Mouse (Mus musculus) forelimb bud, embryonic 11.5 days (tissue): Measurements from ENCODE around the gene Dpf1.

Source experiments
- DNase-seq: peaks from one replicate; pipeline ENCODE4 v3.0.0-alpha.2; 2012; ENCODE audit warnings: low read depth, low spot score

Dpf1 gene

DNA sequence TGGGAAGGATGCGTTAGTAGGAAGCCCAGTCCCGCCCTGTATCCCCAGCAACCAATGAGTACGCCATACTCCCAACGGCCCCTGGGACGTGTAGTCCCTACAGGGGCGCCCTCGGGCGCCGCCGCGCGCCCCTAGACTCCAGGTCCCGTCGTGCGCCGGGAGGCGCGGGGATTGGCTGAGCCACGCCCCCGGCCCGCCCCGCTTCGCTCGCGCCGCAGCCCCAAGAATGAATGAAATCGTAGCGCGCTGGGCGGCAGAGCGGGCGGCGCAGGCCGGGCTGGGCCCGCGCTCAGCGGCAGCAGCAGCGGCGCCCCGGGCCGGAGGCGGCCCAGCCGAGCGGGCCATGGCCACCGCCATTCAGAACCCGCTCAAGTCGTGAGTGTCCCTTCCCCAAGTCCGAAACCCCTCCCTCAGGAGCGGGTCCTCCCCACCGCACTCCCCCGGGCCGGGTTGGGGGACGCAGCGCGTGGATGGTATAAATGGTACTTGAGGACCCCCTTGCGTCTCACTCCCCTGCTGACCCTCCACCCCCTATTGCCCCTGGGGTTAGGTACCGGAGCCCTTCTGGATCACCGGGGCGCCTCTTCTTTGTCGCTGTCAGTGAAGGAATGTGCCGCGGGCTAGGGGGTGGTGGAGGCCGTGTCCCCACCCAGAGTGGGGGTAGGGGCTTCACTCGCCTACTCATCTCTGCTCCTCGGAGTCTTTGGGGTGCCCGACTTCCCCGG lies at the start of gene Dpf1:
TSS of gene Dpf1 (plus strand) at position 214 of the 725 bp plus-strand sequence.
- peak; percentile 79 for DNase-seq

GRCm38 (mm10) chr7:29255875-29256274 lies 47.9 kb upstream of the Dpf1 start:
- no peak for DNase-seq

GRCm38 (mm10) chr7:29257368-29257767 lies 46.4 kb upstream of the Dpf1 start:
- DNase-seq: no peak

GRCm38 (mm10) chr7:29259781-29260730 lies 43.7 kb upstream of the Dpf1 start:
- peak; percentile 34 for DNase-seq

GRCm38 (mm10) chr7:29262151-29262550 lies 41.6 kb upstream of the Dpf1 start:
- DNase-seq: no peak

- DNase-seq: no peak
These were observed 39.9 kb upstream of the Dpf1 start for GRCm38 (mm10) chr7:29263831-29264230.

- no peak for DNase-seq
These were observed 38.1 kb upstream of the Dpf1 start for GRCm38 (mm10) chr7:29265636-29266035.

DNA sequence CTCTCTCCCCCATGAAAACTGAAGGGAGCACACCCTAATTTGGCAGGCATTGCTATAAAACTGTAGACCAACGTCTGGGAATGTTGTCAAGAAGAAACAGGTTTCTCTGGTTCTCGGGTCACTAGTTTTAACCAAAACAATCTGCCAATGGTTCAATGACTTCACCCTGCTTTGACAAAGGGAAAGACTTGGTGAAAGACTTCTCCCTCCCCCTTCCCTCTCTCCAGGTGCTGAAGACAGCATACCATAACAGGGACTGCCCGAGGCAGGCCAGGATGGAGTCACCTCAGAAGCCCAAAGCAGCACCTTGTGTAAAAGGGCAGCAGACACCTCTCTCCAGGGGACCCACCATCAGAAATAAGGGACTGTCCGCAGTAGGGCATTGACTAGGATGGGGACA lies 36.8 kb upstream of the Dpf1 start:
- DNase-seq: no peak

GRCm38 (mm10) chr7:29270445-29270844 lies 33.3 kb upstream of the Dpf1 start:
- DNase-seq: no peak

DNA sequence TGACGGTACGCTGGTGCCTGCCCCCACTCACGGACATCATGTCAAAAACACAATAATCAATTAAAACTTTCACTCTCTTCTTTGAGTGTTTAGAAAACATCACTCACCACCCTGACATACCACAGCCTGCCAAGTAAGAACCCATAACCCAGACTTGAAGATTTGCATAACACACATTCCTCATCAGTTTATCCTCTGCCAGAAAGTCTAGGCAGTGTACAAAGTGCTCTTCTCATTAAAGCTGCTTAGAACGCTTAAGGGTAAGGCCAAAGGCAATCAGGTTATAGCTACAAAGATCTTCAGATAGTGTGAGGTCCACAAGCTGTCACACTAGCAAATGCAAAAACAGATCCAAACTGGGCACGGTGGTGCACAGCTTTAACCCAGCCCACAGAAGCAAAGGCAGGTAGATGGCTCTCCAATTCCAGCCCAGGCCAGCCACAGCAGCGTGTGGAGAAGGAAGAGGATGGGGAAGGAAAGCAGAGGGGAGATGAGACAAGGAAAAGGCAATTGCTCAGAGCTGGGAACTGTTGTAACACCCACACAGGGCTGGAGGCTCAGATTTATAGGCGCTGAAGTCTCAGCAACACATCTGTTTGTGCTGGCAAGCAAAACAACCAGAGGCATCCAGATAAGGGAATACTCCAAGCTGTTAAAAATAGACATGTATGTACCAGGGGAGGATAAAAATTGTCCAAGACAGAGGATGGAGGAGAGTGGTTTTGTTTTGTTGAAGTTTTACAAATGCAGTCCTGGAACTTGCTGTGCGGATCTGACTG lies 31.9 kb upstream of the Dpf1 start:
- DNase-seq: no peak

GRCm38 (mm10) chr7:29276715-29277114 lies 27.0 kb upstream of the Dpf1 start:
- DNase-seq: no peak

DNA sequence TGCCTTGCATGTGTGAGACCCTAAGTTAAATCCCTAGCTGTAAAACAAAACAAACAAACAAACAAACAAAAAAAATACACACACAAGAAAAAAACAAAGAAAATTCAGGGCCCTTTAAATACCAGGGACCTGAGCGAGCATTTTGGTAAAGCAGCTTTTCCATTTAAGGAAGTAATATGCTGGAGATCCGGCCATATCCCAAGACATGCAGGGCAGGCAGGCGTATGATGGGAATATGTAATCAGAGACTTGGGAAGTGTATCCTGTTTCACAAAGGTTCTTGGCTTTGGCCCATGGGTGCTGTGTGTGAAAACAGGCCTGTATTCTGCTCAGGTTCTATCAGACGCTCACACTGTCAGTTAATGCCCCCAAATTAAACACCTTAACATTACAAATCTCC lies 26.2 kb upstream of the Dpf1 start:
- no peak for DNase-seq

DNA sequence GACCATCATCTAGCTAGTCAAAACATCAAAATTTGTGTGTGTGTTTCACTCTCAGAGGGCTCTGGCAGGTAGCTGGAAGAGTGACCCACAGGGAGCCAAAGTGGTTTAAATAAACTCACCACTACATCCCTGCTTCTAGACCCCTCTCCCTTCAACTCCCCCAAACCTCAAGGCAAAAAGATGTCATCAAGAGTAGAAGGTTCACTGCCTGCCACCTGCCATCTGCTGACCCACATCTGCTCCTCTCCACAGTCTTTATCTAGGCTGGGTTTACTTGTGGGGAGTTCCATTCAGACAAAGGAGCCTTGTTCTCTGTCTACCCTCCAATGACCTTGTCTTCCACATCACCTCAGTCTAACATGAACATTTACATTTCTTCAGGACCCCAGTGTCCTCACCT lies 24.5 kb upstream of the Dpf1 start:
- no peak for DNase-seq

GRCm38 (mm10) chr7:29279924-29280323 lies 23.8 kb upstream of the Dpf1 start:
- no peak for DNase-seq

GRCm38 (mm10) chr7:29280801-29281200 lies 22.9 kb upstream of the Dpf1 start:
- no peak for DNase-seq

GRCm38 (mm10) chr7:29281201-29282073 lies 22.3 kb upstream of the Dpf1 start, which contains the start of gene Spint2:
TSS of gene Spint2 (minus strand) at chr7:29281912.
- DNase-seq: no peak

DNA sequence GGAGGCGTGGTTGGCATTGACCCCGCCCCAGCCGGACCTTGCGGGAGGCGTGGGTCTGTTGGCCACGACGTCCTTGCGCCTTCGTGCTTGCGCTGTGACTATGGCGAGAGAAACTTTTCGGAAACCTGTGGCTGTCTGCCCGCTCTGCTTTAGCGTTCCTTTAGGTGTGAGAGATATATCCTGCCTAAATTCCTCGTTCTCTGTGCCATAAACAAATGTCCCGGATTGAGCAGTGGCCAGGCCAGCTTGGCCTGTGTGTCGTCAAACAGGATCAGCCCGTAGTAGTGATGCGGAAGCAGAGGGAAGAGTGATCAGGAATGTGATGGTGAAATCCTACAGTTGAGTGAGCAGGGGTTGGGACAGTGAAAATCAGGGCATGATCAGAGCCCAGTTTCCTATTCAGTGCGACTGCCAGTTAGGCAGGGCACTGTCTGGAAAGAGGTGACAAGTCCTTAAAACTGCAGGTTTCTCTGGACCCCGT lies 21.6 kb upstream of the Dpf1 start:
- DNase-seq: no peak

- DNase-seq: no peak
These were observed 19.9 kb upstream of the Dpf1 start for GRCm38 (mm10) chr7:29283876-29284275.

- no peak for DNase-seq
These were observed 19.2 kb upstream of the Dpf1 start for GRCm38 (mm10) chr7:29284523-29284922.

DNA sequence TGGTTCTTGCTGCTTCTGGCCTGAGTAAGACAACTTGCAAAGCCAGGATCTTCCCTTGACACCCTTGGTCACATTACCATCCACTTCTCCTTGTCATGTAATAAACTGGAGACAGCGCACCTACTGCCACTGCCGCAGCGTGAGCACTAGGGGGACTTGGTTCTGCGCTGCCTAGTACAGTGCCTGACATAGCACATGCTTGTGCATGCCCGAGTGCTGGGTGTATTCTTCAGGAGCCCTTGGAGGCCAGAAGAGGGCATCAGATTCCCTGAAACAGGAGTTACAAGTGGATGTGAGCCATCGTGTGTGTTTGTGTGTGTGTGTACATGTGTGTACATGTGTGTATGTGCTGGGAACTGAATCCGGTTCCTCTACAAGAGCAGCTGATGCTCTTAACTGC lies 16.3 kb upstream of the Dpf1 start:
- DNase-seq: no peak

DNA sequence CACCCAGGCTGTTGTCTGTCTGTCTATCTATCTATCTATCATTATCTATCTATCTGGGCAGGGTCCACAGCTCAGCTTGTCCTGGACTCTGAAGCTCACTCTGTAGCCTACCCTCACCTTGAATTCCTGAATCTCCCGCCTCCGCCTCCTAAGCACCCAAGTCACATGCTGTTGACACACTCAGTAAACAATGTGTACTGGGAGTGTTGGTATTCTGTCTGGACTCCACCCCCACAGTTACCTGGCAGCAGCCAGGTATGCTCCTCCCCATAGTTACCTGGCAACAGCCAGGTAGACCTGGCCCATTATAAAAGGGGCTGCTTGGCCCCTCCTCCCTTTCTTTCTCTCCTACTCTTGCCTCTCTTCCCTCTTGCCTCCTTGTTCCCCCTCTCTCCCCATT lies 15.7 kb upstream of the Dpf1 start:
- no peak for DNase-seq
